Mouse (Mus musculus) thymus, adult 2 months (tissue): ENCODE results near the gene Nppc.

ENCODE experiments used
- CTCF ChIP-seq: fragments of 200-500 bp; IDR thresholded peaks from 2 replicates; pipeline ENCODE4 v1.5.1; 2012; ENCODE audit warnings: mild to moderate bottlenecking, control low read depth, low read length, moderate library complexity, borderline replicate concordance; ENCODE audit not compliant: control insufficient read depth, poor library complexity, insufficient read depth; ENCODE audit errors: extremely low read depth
- POLR2A ChIP-seq: fragments of 200-500 bp; IDR thresholded peaks from 2 replicates; pipeline ENCODE4 v1.6.1; 2012; ENCODE audit warnings: mild to moderate bottlenecking, low read length, control low read depth, moderate library complexity; ENCODE audit not compliant: control insufficient read depth, poor library complexity, insufficient read depth; ENCODE audit errors: extremely low read depth

- TF ChIP-seq CTCF = no peak
- TF ChIP-seq POLR2A = no peak
Observed at GRCm38 (mm10) chr1:86699346-86700136, 29.2 kb upstream of the Nppc start.
